Mouse (Mus musculus): ENCODE measurements around the gene Tufm.

Tufm gene

GRCm38 (mm10) chr7:126487052-126487483 lies at the start of gene Tufm:
Tufm (plus strand) TSS chr7:126487361.
- DNase-seq (ENCODE audit: low read depth): peak; percentile 95

- DNase-seq (ENCODE audit: low read depth): no peak
Observed at GRCm38 (mm10) chr7:126440134-126440533, 47.0 kb upstream of the Tufm start.

- DNase-seq (ENCODE audit: low read depth): no peak
Observed at GRCm38 (mm10) chr7:126443997-126444396, 43.2 kb upstream of the Tufm start.

GRCm38 (mm10) chr7:126444536-126444935 lies 42.6 kb upstream of the Tufm start:
- DNase-seq (ENCODE audit: low read depth): no peak

- DNase-seq (ENCODE audit: low read depth): no peak
Observed at GRCm38 (mm10) chr7:126445104-126445815, 41.9 kb upstream of the Tufm start.

GRCm38 (mm10) chr7:126446217-126446616 lies 40.9 kb upstream of the Tufm start:
- DNase-seq (ENCODE audit: low read depth): no peak

GRCm38 (mm10) chr7:126448481-126448880 lies 38.7 kb upstream of the Tufm start:
- DNase-seq (ENCODE audit: low read depth): no peak

- no peak for DNase-seq (ENCODE audit: low read depth)
Observed at GRCm38 (mm10) chr7:126449991-126450390, 37.2 kb upstream of the Tufm start.

GRCm38 (mm10) chr7:126450641-126451040 lies 36.5 kb upstream of the Tufm start:
- no peak for DNase-seq (ENCODE audit: low read depth)

GRCm38 (mm10) chr7:126452244-126452643 lies 34.9 kb upstream of the Tufm start:
- DNase-seq (ENCODE audit: low read depth): no peak

- no peak for DNase-seq (ENCODE audit: low read depth)
Observed at GRCm38 (mm10) chr7:126453861-126454260, 33.3 kb upstream of the Tufm start.

- DNase-seq (ENCODE audit: low read depth): no peak
Observed at GRCm38 (mm10) chr7:126455242-126455641, 31.9 kb upstream of the Tufm start.

GRCm38 (mm10) chr7:126456382-126457266 lies 30.5 kb upstream of the Tufm start:
- DNase-seq (ENCODE audit: low read depth): no peak

GRCm38 (mm10) chr7:126458225-126458624 lies 28.9 kb upstream of the Tufm start:
- no peak for DNase-seq (ENCODE audit: low read depth)

- DNase-seq (ENCODE audit: low read depth): no peak
Observed at GRCm38 (mm10) chr7:126458844-126459618, 28.1 kb upstream of the Tufm start.

GRCm38 (mm10) chr7:126460623-126461399 lies 26.4 kb upstream of the Tufm start:
- no peak for DNase-seq (ENCODE audit: low read depth)

GRCm38 (mm10) chr7:126461626-126462025 lies 25.5 kb upstream of the Tufm start:
- DNase-seq (ENCODE audit: low read depth): no peak

GRCm38 (mm10) chr7:126463004-126463403 lies 24.2 kb upstream of the Tufm start, which contains the start of gene Atp2a1:
Atp2a1 (minus strand) TSS chr7:126463108.
- DNase-seq (ENCODE audit: low read depth): no peak

GRCm38 (mm10) chr7:126463547-126463946 lies 23.6 kb upstream of the Tufm start:
- no peak for DNase-seq (ENCODE audit: low read depth)

GRCm38 (mm10) chr7:126464121-126464520 lies 23.0 kb upstream of the Tufm start:
- peak; percentile 9 for DNase-seq (ENCODE audit: low read depth)

- DNase-seq (ENCODE audit: low read depth): no peak
Observed at GRCm38 (mm10) chr7:126464836-126465235, 22.3 kb upstream of the Tufm start.
